Mouse (Mus musculus) forebrain, embryonic 12.5 days (tissue): ENCODE measurements around the gene Hnrnpul1. TPM values are rescaled to one million over a fixed set of nuclear protein-coding genes. Genes with fewer than 3 reads are reported as not detected.

ENCODE experiments used
- ATAC-seq: fragments of 200-750 bp; cut with Nextera tagmentation; 2 replicates; pipeline ENCODE4 v1.8.0; 2017; ENCODE audit warnings: moderate TSS enrichment; ENCODE audit not compliant: low FRiP score
- H3K27ac ChIP-seq: fragments of 300-500 bp; sonication (generic); 2 replicates; pipeline ENCODE4 v1.5.1; 2016; ENCODE audit warnings: mild to moderate bottlenecking
- H3K27me3 ChIP-seq: fragments of 300-500 bp; sonication (generic); 2 replicates; pipeline ENCODE4 v1.6.1; 2016; ENCODE audit warnings: mild to moderate bottlenecking
- H3K36me3 ChIP-seq: fragments of 300-500 bp; sonication (generic); replicated peaks from 2 replicates; pipeline ENCODE4 v1.6.1; 2016; ENCODE audit warnings: mild to moderate bottlenecking
- H3K4me1 ChIP-seq: fragments of 300-500 bp; sonication (generic); 2 replicates; pipeline ENCODE4 v1.6.1; 2016
- H3K4me2 ChIP-seq: fragments of 300-500 bp; sonication (generic); 2 replicates; pipeline ENCODE4 v1.6.1; 2016; ENCODE audit warnings: mild to moderate bottlenecking, moderate library complexity
- H3K4me3 ChIP-seq: fragments of 300-500 bp; sonication (generic); replicated peaks from 2 replicates; pipeline ENCODE4 v1.5.1; 2016; ENCODE audit warnings: mild to moderate bottlenecking
- H3K9ac ChIP-seq: fragments of 300-500 bp; sonication (generic); 2 replicates; pipeline ENCODE4 v1.6.1; 2016; ENCODE audit warnings: mild to moderate bottlenecking
- H3K9me3 ChIP-seq: fragments of 300-500 bp; sonication (generic); 2 replicates; pipeline ENCODE4 v1.6.1; 2016
- WGBS: fragments of 180-500 bp; shearing (Covaris S2); methylation state at CpG from one replicate; pipeline ENCODE4 v1.1.7; 2016; 5-methylcytosine and 5-hydroxymethylcytosine counted together
- polyA plus RNA-seq: library from polyadenylated mRNA; unstranded; fragments of >200 nt; fragmentation: Nextera tagmentation; extraction: Ambion mirVana; gene quantifications from 2 replicates; pipeline ENCODE4 v1.2.1, GENCODE M21; 2016

Gene Hnrnpul1
- polyA plus RNA-seq, 1 experiment from 2014 or later: 78.4 TPM

DNA sequence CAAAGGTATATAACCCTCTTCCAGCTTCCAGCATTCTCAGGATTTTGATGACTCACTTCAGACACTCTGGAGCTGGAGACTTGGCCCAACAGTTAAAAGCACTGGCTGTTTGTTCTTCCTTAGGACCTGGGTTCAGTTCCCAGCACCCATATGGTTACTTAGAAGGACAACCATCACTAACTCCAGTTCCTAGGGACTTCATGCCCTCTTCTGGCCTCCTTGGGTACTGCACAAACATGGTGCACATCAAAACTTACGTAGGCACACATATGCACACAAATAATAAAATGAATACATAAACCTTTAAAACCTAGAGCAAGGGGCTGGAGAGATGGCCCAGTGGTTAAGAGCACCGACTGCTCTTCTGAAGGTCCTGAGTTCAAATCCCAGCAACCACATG lies 52.2 kb downstream of the Hnrnpul1 start:
- ATAC-seq: no peak
- Histone ChIP-seq H3K4me3 (no peak overlapping the region), H3K27ac (no peak overlapping the region), H3K9me3 (peaks cover 12% of the 10 kb centered on the region), H3K36me3 (no peaks in the 10 kb centered on the region), H3K4me2 (no peak overlapping the region), H3K4me1 (peaks cover 14% of the 10 kb centered on the region), H3K27me3 (peaks cover 41% of the 10 kb centered on the region), H3K9ac (no peak overlapping the region)
- WGBS: 93% methylated on average over 2 of the region's 2 CpGs

DNA sequence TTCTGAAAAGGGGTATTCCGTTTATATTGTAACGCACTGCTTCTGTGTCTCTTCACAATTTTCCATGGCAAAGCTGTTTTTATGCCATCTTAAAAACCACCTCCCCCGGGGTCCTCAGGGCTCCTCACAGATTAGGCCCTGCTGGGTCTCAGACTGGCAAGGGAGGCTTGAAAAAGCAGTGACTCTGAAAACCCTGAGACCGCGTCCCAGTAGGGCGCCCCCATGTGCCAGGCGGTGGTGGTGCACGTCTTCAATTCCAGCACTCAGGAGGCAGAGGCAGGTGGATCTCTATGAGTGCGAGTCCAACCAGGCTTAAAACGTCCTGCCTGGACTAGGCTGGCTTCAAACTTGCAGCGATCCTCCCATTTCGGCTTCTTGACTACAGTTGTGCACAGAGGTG lies 53.8 kb downstream of the Hnrnpul1 start:
- Histone ChIP-seq H3K27me3 (peaks cover 32% of the 10 kb centered on the region), H3K4me3 (no peak overlapping the region), H3K9ac (no peak overlapping the region), H3K9me3 (peaks cover 12% of the 10 kb centered on the region), H3K4me2 (no peak overlapping the region), H3K27ac (no peak overlapping the region), H3K36me3 (no peaks in the 10 kb centered on the region), H3K4me1 (peaks cover 14% of the 10 kb centered on the region)
- WGBS: 77% methylated on average over 12 of the region's 12 CpGs
- ATAC-seq: no peak

DNA sequence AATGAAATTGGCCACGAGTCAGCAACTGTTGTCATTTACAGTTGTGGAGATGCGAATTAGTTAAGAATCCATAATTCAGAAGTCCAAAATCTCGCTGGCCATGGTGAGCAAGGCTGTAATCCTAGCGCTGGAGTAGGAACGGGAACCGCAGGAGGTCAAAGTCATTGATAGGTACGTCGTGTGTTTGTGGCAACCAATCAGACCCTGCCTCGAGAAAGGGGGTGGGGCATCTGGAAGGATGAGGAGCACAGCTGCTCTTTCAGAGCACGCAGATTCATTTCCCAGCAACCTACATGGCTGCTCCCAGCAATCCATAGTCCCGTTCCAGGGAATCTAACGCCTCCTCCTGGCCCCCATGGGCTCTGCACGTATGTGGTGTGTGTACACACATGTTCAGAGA lies 54.7 kb downstream of the Hnrnpul1 start:
- WGBS: 56% methylated on average over 13 of the region's 13 CpGs
- Histone ChIP-seq H3K9ac (no peak overlapping the region), H3K27ac (no peak overlapping the region), H3K4me1 (peaks cover 11% of the 10 kb centered on the region), H3K27me3 (peaks cover 25% of the 10 kb centered on the region), H3K36me3 (no peaks in the 10 kb centered on the region), H3K9me3 (peaks cover 12% of the 10 kb centered on the region), H3K4me2 (no peak overlapping the region), H3K4me3 (no peak overlapping the region)
- no peak for ATAC-seq

DNA sequence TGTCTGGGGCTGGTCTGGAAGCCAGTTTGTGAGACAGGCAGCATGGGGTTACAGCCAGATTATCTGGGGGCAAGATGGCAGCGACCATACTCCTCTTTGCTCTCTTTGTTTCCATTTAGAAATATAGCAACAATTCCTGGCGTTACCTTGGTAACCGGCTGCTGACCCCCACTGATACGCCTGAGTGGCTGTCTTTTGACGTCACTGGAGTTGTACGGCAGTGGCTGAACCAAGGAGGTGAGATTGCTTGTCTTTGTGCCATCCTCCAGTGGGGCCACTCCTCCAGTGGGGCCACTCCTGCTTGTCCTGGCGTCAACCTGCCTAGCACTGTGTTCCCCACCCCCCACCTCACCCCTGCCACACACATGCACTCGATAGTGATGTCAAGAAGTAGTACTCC lies 60.5 kb downstream of the Hnrnpul1 start:
- H3K4me1 ChIP-seq: peaks cover 9% of the 10 kb centered on the region
- 43% methylated on average over 8 of the region's 8 CpGs for WGBS
- H3K27me3 ChIP-seq: peaks cover 40% of the 10 kb centered on the region
- H3K4me3 ChIP-seq: no peak overlapping the region
- ATAC-seq: no peak
- no peaks in the 10 kb centered on the region for H3K36me3 ChIP-seq
- no peak overlapping the region for H3K9ac ChIP-seq
- H3K9me3 ChIP-seq: no peaks in the 10 kb centered on the region
- no peak overlapping the region for H3K4me2 ChIP-seq
- no peak overlapping the region for H3K27ac ChIP-seq

DNA sequence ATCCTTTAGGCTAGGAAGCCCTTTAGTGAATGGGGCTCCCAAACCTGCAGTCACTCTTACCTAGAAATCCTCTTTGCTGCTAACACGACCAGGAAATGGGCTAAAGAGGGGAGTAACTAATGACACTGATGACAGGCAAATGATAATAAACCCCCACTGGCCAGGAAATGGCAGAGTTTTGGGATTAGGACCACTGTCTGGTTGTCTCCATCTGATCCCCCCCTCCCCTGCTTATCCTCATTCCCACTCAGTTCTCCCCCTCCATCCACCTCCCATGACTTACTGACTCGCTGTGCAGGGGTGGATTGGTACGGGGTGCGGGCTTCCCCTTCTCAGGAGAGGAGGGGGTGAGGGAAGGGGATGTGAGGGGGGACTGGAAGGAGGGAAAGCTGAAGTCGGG lies 64.5 kb downstream of the Hnrnpul1 start:
- Histone ChIP-seq H3K4me3 (no peak overlapping the region), H3K4me2 (no peak overlapping the region)

DNA sequence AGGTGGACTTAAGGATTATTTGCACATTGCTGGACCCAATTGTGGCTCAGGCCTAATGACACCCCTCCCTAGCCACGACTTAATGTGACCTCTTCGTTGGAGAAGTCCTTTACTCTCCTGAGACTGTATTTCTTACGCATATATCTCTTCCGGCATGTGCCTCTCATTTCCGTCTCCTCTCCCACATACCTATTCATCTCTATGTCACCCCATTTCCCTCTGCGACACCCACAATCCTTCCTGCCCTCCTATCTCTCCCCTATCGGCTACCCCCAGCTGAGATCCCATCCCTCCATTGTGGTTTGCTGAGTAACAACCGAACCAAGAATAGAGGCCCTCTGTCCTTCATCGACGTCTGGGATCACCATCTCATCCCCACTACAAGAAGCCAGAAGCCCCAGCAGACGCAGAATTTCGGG lies 64.9 kb downstream of the Hnrnpul1 start:
- Histone ChIP-seq H3K4me1 (peaks cover 39% of the 10 kb centered on the region), H3K27me3 (peaks cover 73% of the 10 kb centered on the region), H3K27ac (no peak overlapping the region), H3K36me3 (no peaks in the 10 kb centered on the region), H3K9me3 (no peaks in the 10 kb centered on the region), H3K9ac (no peak overlapping the region), H3K4me3 (peak overlapping the region; percentile 51), H3K4me2 (peak overlapping the region; percentile 71)
- 15% methylated on average over 12 of the region's 12 CpGs for WGBS
- ATAC-seq: no peak

More for the DNA sequence above, 64.5 kb downstream of the Hnrnpul1 start:
- no peak for ATAC-seq
- Histone ChIP-seq H3K9me3 (no peaks in the 10 kb centered on the region), H3K4me1 (peaks cover 39% of the 10 kb centered on the region), H3K27ac (no peak overlapping the region), H3K9ac (no peak overlapping the region), H3K36me3 (no peaks in the 10 kb centered on the region), H3K27me3 (peaks cover 73% of the 10 kb centered on the region)
- WGBS: 44% methylated on average over 5 of the region's 5 CpGs

DNA sequence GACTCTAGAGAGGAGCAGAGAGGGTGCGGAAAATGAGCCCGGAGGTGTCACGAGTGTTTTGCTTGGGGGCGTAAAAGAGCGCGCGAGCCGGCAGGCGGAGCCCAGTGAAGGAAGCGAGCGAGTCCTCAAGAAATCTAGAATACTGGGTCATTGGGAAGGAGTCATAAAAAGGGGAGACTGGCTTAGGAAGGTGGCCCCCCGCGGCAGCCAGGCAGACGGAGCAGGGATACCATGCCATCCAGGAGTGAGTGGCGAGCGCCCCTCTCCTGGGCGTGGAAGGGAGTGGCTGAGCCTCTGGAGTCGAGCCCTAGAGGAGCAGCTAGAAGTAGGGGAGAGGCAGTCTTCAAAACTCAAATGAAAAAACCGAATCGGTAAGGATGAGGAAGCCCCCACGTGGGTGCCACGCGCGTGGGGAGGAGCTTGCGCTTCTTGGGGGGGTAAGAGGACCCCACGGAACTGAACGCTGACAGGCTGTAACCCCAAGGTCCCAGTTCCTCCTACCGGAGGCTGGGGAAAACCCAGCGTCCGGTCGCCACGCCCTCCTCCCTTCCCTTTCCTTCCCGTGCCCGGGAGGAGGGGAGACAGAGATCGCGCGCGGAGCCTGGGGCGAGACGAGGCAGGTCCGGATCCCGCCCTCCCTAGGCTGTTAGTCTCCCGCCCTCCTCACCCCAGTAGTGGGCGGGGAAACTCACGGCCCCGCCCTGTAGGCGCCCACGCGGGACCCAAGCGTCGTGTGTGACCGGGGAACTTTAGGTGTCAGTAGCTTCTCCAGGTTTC lies 65.6 kb downstream of the Hnrnpul1 start:
- ATAC-seq: 0 out of 2 replicates have a peak, but pooled peaks have one; percentile 31
- Histone ChIP-seq H3K27ac (peak overlapping the region; percentile 25; the same call in 1 of the 2 replicates), H3K9ac (peak overlapping the region; percentile 33), H3K4me2 (peak overlapping the region; percentile 71), H3K4me1 (peaks cover 37% of the 10 kb centered on the region), H3K27me3 (peaks cover 73% of the 10 kb centered on the region), H3K36me3 (no peaks in the 10 kb centered on the region), H3K9me3 (no peaks in the 10 kb centered on the region), H3K4me3 (peak overlapping the region; percentile 51)
- 3% methylated on average over 52 of the region's 52 CpGs for WGBS

DNA sequence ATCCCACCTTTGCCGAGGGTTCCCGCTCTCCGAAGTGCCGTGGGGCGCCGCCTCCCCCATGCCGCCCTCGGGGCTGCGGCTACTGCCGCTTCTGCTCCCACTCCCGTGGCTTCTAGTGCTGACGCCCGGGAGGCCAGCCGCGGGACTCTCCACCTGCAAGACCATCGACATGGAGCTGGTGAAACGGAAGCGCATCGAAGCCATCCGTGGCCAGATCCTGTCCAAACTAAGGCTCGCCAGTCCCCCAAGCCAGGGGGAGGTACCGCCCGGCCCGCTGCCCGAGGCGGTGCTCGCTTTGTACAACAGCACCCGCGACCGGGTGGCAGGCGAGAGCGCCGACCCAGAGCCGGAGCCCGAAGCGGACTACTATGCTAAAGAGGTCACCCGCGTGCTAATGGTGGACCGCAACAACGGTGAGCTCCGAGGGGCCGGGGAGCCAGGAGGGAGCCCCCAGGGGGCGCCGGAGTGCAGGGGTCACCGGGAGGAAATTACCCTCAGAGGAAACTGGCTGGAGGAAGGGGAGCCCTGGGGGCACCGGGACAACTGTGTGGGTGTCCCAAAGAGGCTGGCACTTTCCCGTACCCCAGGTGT lies 66.7 kb downstream of the Hnrnpul1 start:
- peaks cover 34% of the 10 kb centered on the region for H3K4me1 ChIP-seq
- no peak for ATAC-seq
- H3K27me3 ChIP-seq: peaks cover 73% of the 10 kb centered on the region

DNA sequence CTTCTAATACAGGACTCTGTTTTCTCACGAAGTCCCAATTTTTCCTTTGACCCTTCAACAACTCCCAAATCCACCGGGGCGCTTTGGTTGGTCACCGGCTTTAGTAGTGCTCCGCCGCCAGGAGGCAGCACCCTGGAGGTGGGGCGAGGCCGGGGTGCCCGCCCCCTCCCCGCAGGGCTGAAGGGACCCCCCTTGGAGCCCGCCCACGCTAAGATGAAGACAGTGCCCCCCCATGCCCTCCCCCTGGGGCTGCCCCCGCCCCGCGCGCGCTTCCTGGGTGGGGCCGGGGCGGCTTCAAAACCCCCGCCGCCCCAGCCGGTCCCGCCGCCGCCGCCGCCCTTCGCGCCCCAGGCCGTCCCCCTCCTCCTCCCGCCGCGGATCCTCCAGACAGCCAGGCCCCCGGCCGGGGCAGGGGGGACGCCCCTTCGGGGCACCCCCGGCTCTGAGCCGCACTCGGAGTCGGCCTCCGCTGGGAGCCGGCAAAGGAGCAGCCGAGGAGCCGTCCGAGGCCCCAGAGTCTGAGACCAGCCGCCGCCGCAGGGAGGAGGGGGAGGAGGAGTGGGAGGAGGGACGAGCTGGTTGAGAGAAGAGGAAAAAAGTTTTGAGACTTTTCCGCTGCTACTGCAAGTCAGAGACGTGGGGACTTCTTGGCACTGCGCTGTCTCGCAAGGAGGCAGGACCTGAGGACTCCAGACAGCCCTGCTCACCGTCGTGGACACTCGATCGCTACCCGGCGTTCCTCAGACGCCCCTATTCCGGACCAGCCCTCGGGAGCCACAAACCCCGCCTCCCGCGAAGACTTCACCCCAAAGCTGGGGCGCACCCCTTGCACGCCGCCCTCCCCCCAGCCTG lies 67.7 kb downstream of the Hnrnpul1 start, which contains the start of gene Tgfb1:
Gene Tgfb1, plus strand, starts transcription at position 323 of the 852 bp plus-strand sequence.
- no peaks in the 10 kb centered on the region for H3K9me3 ChIP-seq
- H3K36me3 ChIP-seq: peaks cover 8% of the 10 kb centered on the region; the same call in 1 of the 2 replicates
- ATAC-seq: peak; percentile 44; the same call in 1 of the 2 replicates
- H3K27ac ChIP-seq: no peak within 1 kb of the TSS
- H3K9ac ChIP-seq: peak within 1 kb of the TSS; percentile 60
- peak within 1 kb of the TSS; percentile 51 for H3K4me3 ChIP-seq
- peaks cover 67% of the 10 kb centered on the region for H3K27me3 ChIP-seq
- 1% methylated on average over 57 of the region's 69 CpGs for WGBS
- H3K4me2 ChIP-seq: peak within 1 kb of the TSS; percentile 71
- peaks cover 36% of the 10 kb centered on the region for H3K4me1 ChIP-seq

More for the DNA sequence above, 66.7 kb downstream of the Hnrnpul1 start:
- H3K36me3 ChIP-seq: peaks cover 5% of the 10 kb centered on the region; the same call in 1 of the 2 replicates
- H3K4me2 ChIP-seq: peak overlapping the region; percentile 71
- H3K27ac ChIP-seq: no peak overlapping the region
- no peaks in the 10 kb centered on the region for H3K9me3 ChIP-seq
- H3K4me3 ChIP-seq: peak overlapping the region; percentile 51
- under 1% methylated on average over 47 of the region's 47 CpGs for WGBS
- H3K9ac ChIP-seq: peak overlapping the region; percentile 33; the same call in 1 of the 2 replicates

DNA sequence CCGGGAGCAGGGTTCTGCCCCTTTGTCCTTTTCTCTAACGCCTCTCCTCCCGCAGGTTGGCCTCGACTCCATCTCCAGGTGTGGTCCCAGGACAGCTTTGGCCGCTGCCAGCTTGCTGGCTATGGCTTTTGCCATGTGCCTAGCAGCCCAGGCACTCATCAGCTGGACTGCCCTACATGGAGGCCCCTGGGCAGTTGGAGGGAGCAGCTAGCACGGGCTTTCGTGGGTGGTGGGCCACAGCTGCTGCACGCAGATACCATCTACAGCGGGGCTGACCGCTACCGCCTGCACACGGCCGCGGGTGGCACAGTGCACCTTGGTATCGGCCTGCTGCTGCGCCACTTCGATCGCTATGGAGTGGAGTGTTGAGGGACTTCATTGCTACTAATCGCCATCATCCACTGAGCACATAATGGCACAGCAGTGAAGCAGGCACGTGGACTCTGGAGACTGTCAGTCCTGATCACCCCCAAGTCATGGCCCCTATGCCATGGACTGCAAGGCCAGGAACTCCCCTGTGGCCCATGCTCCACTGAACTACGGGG lies 68.6 kb downstream of the Hnrnpul1 start:
- peaks cover 59% of the 10 kb centered on the region for H3K27me3 ChIP-seq
- no peak overlapping the region; the same call in 1 of the 2 replicates for H3K4me3 ChIP-seq
- no peak overlapping the region for H3K9ac ChIP-seq
- H3K9me3 ChIP-seq: no peaks in the 10 kb centered on the region
- no peak overlapping the region for H3K4me2 ChIP-seq
- peaks cover 45% of the 10 kb centered on the region for H3K4me1 ChIP-seq
- WGBS: 69% methylated on average over 21 of the region's 21 CpGs
- H3K36me3 ChIP-seq: peaks cover 8% of the 10 kb centered on the region; the same call in 1 of the 2 replicates
- no peak for ATAC-seq
- no peak overlapping the region for H3K27ac ChIP-seq

DNA sequence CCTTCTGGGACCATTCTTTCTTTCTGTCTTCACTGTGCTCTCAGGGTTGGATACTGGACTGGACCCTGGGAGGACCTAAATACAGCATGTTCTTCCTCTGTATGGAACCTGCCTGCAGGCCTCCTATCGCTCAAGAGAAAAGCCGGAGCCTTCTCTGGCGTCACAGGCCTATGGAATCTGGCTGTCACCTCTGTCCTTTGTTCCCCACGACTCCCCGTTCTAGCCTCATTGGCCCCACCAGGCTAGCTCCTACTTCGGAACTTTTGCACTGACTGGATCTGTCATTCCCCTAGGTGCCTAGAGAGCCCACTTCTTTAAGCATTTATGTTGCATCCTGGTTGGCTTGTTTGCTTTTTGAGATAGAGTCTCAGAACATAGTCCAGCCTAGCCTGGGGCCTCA lies 69.9 kb downstream of the Hnrnpul1 start:
- Histone ChIP-seq H3K27me3 (peaks cover 46% of the 10 kb centered on the region), H3K4me2 (no peak overlapping the region), H3K4me3 (no peak overlapping the region), H3K36me3 (peaks cover 8% of the 10 kb centered on the region; the same call in 1 of the 2 replicates), H3K27ac (no peak overlapping the region), H3K9me3 (no peaks in the 10 kb centered on the region), H3K4me1 (peaks cover 50% of the 10 kb centered on the region), H3K9ac (no peak overlapping the region)
- WGBS: 89% methylated on average over 6 of the region's 6 CpGs
- no peak for ATAC-seq
